Mouse (Mus musculus): ENCODE data around the gene Rpp25. TPM values are rescaled to one million over a fixed set of nuclear protein-coding genes. Genes with fewer than 3 reads are reported as not detected.

Rpp25 gene
- total RNA-seq, 2 experiments from 2014 or later: not detected

Other genes with a start within 250 kb of the Rpp25 start
- gene 1700017B05Rik, start 241.4 kb upstream of the Rpp25 start, total RNA-seq (2021): 1 to 10 TPM; 2.9 to 5.2 TPM
- 1 to 10 TPM; 5.7 to 8.1 TPM for gene Ppcdc, start 63.9 kb upstream of the Rpp25 start, total RNA-seq (2021)
- gene Scamp5, start 36.0 kb upstream of the Rpp25 start, total RNA-seq (2021): 1 to 10 TPM; 1.4 to 2.4 TPM
- 1,000 to 10,000 TPM; 1,447 to 1,511 TPM for gene Cox5a, start 17.2 kb downstream of the Rpp25 start, total RNA-seq (2021)
- gene Fam219b, start 33.5 kb downstream of the Rpp25 start, total RNA-seq (2021): 1 to 10 TPM; 3.3 to 5.6 TPM
- 10 to 100 TPM; 75.1 to 87.6 TPM for gene Mpi, start 48.7 kb downstream of the Rpp25 start, total RNA-seq (2021)
- gene Scamp2, start 56.9 kb downstream of the Rpp25 start, total RNA-seq (2021): 10 to 100 TPM; 31.3 to 36.9 TPM
- 1 to 10 TPM; 3.8 to 4.0 TPM for gene Ulk3, start 85.4 kb downstream of the Rpp25 start, total RNA-seq (2021)
- gene Cplx3, start 102.3 kb downstream of the Rpp25 start, total RNA-seq (2021): not detected
- not detected for gene Lman1l, start 116.7 kb downstream of the Rpp25 start, total RNA-seq (2021)
- gene Csk, start 149.6 kb downstream of the Rpp25 start, total RNA-seq (2021): 10 to 100 TPM in 1 of 2 experiments, 1 to 10 TPM in 1; 8.4 to 13.0 TPM
- gene Cyp1a2, start 179.7 kb downstream of the Rpp25 start, total RNA-seq (2021): not detected
- gene Cyp1a1, start 183.9 kb downstream of the Rpp25 start, total RNA-seq (2021): under 1 TPM; 0.21 to 0.31 TPM
- gene Edc3, start 204.5 kb downstream of the Rpp25 start, total RNA-seq (2021): 1 to 10 TPM; 4.9 to 6.0 TPM

All from gastrocnemius, postnatal 25 days (tissue).